Mouse (Mus musculus): Measurements from ENCODE around the gene 1700034I23Rik.
"Not testable (repeated sequence)": the region's sequence is repeated elsewhere in the genome, so short reads cannot be mapped to it uniquely, and the experiment has no call there.

1700034I23Rik gene

GRCm38 (mm10) chr3:40902443-40902842 is at the start of gene 1700034I23Rik:
Gene 1700034I23Rik, minus strand, starts transcription at chr3:40902543.
- DNase-seq (ENCODE audit: low spot score in 2 of 2): not testable (repeated sequence)

DNA sequence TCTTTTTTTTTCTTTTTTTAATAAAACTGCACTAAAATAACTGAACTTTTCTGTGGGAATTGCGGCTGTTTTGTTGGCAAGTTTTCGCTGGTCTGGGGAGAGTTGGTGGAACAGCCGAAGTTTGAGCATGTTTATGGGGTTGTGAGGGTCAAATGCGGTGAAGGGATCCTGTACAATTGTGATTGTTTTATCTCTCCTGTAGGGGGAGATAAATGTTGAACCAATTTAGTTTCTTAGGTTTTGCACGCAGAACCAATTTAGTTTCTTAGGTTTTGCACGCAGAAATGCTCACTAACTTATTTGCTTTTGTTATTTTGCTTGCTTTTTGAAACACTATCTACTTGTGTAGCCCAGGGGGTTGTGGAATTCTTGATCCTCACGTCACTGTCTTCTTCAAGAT is 49.0 kb upstream of the 1700034I23Rik start:
- peak; percentile 19 to 28 for DNase-seq (ENCODE audit: low spot score in 2 of 2)

GRCm38 (mm10) chr3:40950601-40951201 is 48.4 kb upstream of the 1700034I23Rik start:
- DNase-seq (ENCODE audit: low spot score in 2 of 2): peak in 1 of 2 experiments; percentile 69

GRCm38 (mm10) chr3:40949903-40950600 is 47.7 kb upstream of the 1700034I23Rik start:
- DNase-seq (ENCODE audit: low spot score in 2 of 2): peak; percentile 69 to 81

GRCm38 (mm10) chr3:40949170-40949902 is 47.0 kb upstream of the 1700034I23Rik start, which contains the start of gene Larp1b:
Gene Larp1b, plus strand, starts transcription at chr3:40949828.
- peak; percentile 100 for DNase-seq (ENCODE audit: low spot score in 2 of 2)

DNA sequence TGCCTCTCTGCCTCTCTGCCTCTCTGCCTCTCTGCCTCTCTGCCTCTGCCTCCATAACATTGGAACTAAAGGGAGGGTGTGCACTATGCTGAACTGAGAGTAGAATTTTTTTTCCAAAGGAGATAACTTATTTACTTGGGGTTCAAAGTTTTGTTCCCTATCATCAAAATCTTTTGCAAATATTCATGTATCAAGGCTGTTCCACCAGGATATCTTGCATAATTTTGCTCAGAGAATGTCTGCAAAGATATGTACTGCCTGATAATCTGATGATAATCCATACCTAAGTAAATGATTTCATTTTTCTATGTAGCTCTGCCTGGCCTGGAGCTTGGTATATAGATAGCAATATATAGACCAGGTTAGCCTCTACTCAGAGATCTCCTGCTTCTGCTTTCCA is 36.7 kb upstream of the 1700034I23Rik start:
- no peak for DNase-seq (ENCODE audit: low spot score in 2 of 2)

GRCm38 (mm10) chr3:40938592-40938991 is 36.2 kb upstream of the 1700034I23Rik start:
- DNase-seq (ENCODE audit: low spot score in 2 of 2): no peak

- no peak for DNase-seq (ENCODE audit: low spot score in 2 of 2)
Measured at GRCm38 (mm10) chr3:40938189-40938588, 35.8 kb upstream of the 1700034I23Rik start.

DNA sequence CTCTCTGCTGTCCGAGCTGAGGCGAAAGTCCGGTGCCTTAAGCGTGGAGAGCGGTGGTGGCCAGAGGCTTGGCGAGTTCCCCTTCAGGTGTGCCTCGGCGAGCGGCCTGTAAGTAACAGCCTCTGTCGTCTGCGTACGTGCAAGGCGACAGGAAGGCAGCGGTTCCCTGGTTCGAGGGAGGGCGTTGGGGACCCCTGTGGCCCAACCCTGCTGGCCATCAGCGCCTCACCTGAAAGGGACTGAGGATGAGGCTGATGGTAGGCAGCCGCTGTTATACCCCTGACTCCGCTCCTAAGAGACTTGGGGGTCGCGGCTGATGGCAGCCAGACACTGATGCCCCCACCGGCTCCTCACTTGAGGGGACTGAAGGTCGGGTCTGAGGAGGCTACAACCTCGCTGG is 8.0 kb downstream of the 1700034I23Rik start:
- peak; percentile 24 to 45 for DNase-seq (ENCODE audit: low spot score in 2 of 2)

DNA sequence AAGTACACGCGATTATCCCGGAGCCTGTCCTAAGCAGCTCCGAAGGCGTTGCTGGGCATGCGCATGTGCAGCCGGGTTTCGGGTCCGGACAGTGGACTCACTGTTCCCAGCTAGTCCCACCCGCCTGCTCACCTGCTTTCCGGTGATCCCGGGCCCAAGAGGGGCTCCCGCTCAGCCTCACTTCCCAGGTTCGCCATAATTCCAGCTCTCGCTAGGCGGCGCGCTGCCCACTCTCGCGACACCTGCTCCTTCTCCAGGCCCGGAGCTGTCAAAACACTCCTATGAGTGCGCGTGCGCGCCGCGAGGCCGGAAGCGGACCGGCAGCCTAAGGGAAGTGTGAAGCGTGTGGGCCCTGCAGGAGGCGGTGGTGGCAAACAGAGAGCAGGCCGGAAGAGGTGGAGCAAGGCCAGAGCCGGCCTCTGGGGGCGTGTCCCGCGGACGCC is 8.5 kb downstream of the 1700034I23Rik start:
- DNase-seq (ENCODE audit: low spot score in 2 of 2): peak; percentile 94 to 98

GRCm38 (mm10) chr3:40853123-40853738 is 49.1 kb downstream of the 1700034I23Rik start:
- not testable (repeated sequence) for DNase-seq (ENCODE audit: low spot score in 2 of 2)

All from spleen, postnatal 10 days (tissue).